Comparison of ENCODE assay signal across 9 mouse cellular contexts in genomic region chr2:53204373-53205274, GRCm38 (mm10). TPM values are rescaled to one million over a fixed set of nuclear protein-coding genes. Genes with fewer than 3 reads are reported as not detected.
A peak's percentile ranks its signal among the peaks of the same experiment; 100 is the strongest.
DNase-seq lines count a peak whose midpoint lies in the region; ATAC-seq and TF ChIP-seq lines count a peak whose summit lies in the region.
"Had no signal": no experiment of that assay in that cellular context is flagged by ENCODE, and none has a peak within 500 bp of the region (broad histone marks: within the 10 kb centered on the region; RNA-seq: fewer than 3 reads in every experiment).

No protein-coding gene starts in this region.

- no peak overlapping the region for H3K4me2 ChIP-seq in kidney, postnatal 0 days (ENCODE audit: low read length)

- TF ChIP-seq CTCF in kidney, postnatal 0 days (IDR thresholded peaks at IDR 0.05; ENCODE audit: low read depth): peak; percentile 75

- no peaks in the 10 kb centered on the region for H3K9me3 ChIP-seq in kidney, postnatal 0 days (replicated peaks; ENCODE audit: low read length)

- no peak for ATAC-seq in kidney, postnatal 0 days (replicated peaks; ENCODE audit: low FRiP score, low read depth)
- peak; percentile 69 for ATAC-seq in erythroblast, adult 5-6 weeks (replicated peaks; ENCODE audit: low FRiP score, poor library complexity, severe bottlenecking)

- no peaks in the 10 kb centered on the region for H3K27me3 ChIP-seq in kidney, postnatal 0 days (ENCODE audit: insufficient read depth, low read length)

- 66% methylated on average over 5 of the region's 5 CpGs for WGBS in kidney, postnatal 0 days

- H3K36me3 ChIP-seq in kidney, postnatal 0 days (ENCODE audit: insufficient read depth, low read length): 0 out of 2 replicates have a peak, but pooled peaks cover 9% of the 10 kb centered on the region

- H3K4me3 ChIP-seq in kidney, postnatal 0 days (replicated peaks; ENCODE audit: low read depth, low read length): no peak overlapping the region

- H3K4me1 ChIP-seq in kidney, postnatal 0 days (replicated peaks; ENCODE audit: insufficient read depth, low read length): no peaks in the 10 kb centered on the region

- no peak overlapping the region for H3K9ac ChIP-seq in kidney, postnatal 0 days (ENCODE audit: low read depth, low read length)

- peak; percentile 79 for DNase-seq in kidney, postnatal 0 days (ENCODE audit: low spot score)
- DNase-seq in kidney, postnatal 25 days: no peak
- DNase-seq in MN1 (ENCODE audit: low spot score): peak; percentile 68
- peak; percentile 56 for DNase-seq in naive thymus-derived CD4-positive, alpha-beta T cell, adult 2 months (ENCODE audit: low read depth)
- no peak for DNase-seq in right cerebral cortex, postnatal 25 days
- DNase-seq in ovary, postnatal 10 days (ENCODE audit: low spot score): no peak
- no peak for DNase-seq in layer of hippocampus, postnatal 10 days (ENCODE audit: low spot score in 2 of 2)
- DNase-seq: kidney, postnatal 10 days had no signal

- no peak overlapping the region for H3K27ac ChIP-seq in kidney, postnatal 0 days

RNA-seq across cellular contexts. Expression of gene Arl6ip6, which starts 13.1 kb away (rescaled TPM):
- 41.7 and 43.2 TPM in 2 replicates for polyA plus RNA-seq in kidney, postnatal 0 days (2015; fragmentation: Nextera tagmentation; extraction: Ambion mirVana)
- total RNA-seq in erythroblast, adult 5-6 weeks (2015; ENCODE audit: low replicate concordance): 18.6 and 32.7 TPM in 2 replicates
- total RNA-seq in erythroblast, adult 5-6 weeks (2017; ENCODE audit: low replicate concordance): 18.3 and 27.6 TPM in 2 replicates
- total RNA-seq in layer of hippocampus, postnatal 10 days (2021): 10 to 100 TPM; 13.5 to 15.1 TPM

RNA-seq across cellular contexts. Expression of gene Prpf40a, which starts 13.5 kb away (rescaled TPM):
- 129 and 131 TPM in 2 replicates for polyA plus RNA-seq in kidney, postnatal 0 days (2015; fragmentation: Nextera tagmentation; extraction: Ambion mirVana)
- total RNA-seq in erythroblast, adult 5-6 weeks (2015; ENCODE audit: low replicate concordance): 27.2 and 33.4 TPM in 2 replicates
- total RNA-seq in erythroblast, adult 5-6 weeks (2017; ENCODE audit: low replicate concordance): 59.0 and 78.6 TPM in 2 replicates
- 10 to 100 TPM; 59.2 to 64.9 TPM for total RNA-seq in layer of hippocampus, postnatal 10 days (2021)

Comparison
In these comparisons a context has a peak if more than half of its experiments do, and no peak if none do; other contexts are left out.
1. DNase-seq: peak in kidney, postnatal 0 days (single experiment), MN1 (single experiment) and naive thymus-derived CD4-positive, alpha-beta T cell, adult 2 months (single experiment); none in kidney, postnatal 25 days (0 of 2), right cerebral cortex, postnatal 25 days (single experiment), ovary, postnatal 10 days (single experiment) and layer of hippocampus, postnatal 10 days (0 of 2).